Mouse (Mus musculus): ENCODE data around the gene Gm21970.

GRCm38 (mm10) chr16:91348264-91348565, 43.3 kb upstream of the Gm21970 start:
- TF ChIP-seq POLR2A (IDR thresholded peaks at IDR 0.05; ENCODE audit: borderline replicate concordance, low read depth, low read length) (no peak), CTCF (IDR thresholded peaks at IDR 0.05; ENCODE audit: low read depth, low read length) (no peak)
